Mouse (Mus musculus): Measurements from ENCODE around the gene Tspan5. TPM values are rescaled to one million over a fixed set of nuclear protein-coding genes. Genes with fewer than 3 reads are reported as not detected.

The Tspan5 gene
- total and polyA plus RNA-seq, 3 experiments, result 28.1 to 35.1 TPM; not detected in 1

DNA sequence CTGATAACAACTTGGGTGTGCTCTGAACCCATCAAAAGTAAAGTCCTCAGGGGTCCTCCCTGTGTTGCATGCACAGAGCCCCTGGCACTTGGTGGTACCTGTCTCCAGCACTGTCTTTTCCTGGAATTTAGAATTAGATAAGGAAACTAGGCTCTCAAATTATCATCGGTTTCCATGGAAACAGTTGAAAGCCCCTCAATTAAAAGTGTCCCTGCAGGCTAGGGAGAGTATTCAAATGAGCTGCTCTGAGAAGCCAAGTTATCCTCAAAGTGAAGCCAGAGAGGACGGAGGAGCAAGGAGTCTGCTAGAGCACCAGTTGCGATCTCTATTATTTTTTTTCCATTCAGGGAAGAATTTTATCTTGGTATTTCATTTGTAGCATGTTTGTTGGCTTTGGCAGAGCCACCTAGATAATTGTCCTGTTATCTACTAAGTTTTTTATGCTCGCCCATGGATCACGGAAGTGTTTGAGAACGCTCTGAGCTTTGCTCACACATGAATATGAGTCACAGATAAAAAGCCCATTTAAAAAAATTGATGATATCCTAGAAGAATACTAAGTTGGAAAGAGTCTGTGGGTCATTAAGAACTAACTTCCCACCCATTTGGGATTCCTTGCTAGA lies 139.8 kb downstream of the Tspan5 start:
- Histone ChIP-seq H3K9me3 (replicated peaks; ENCODE audit: insufficient read depth, low read length) (no peaks in the 10 kb centered on the region), H3K27me3 (ENCODE audit: control insufficient read depth in 1 of 2, insufficient read depth in 2 of 2, low read length in 2 of 2) (no peaks in the 10 kb centered on the region), H3K9ac (ENCODE audit: control insufficient read depth, low read depth, low read length, poor library complexity, severe bottlenecking) (no peak overlapping the region), H3K79me2 (ENCODE audit: control insufficient read depth, insufficient read depth, low read length, poor library complexity) (no peaks in the 10 kb centered on the region), H3K4me3 (ENCODE audit: control insufficient read depth in 1 of 2, insufficient read depth in 1 of 2, low read depth in 2 of 2, low read length in 2 of 2) (peak overlapping the region; percentile 2 to 11; a peak in 2 of 4 replicates), H3K27ac (ENCODE audit: control insufficient read depth, low read depth, low read length) (peak overlapping the region; percentile 76), H3K36me3 (ENCODE audit: control insufficient read depth in 1 of 2, insufficient read depth in 2 of 2, low read length in 2 of 2) (peaks cover 0 to 19% of the 10 kb centered on the region in 2 experiments; a peak in 2 of 4 replicates), H3K4me1 (ENCODE audit: control insufficient read depth in 1 of 2, insufficient read depth in 2 of 2, low read length in 2 of 2) (peaks cover 3 to 15% of the 10 kb centered on the region in 2 experiments)
- peak; percentile 78 for DNase-seq (ENCODE audit: low read depth, low spot score)
- TF ChIP-seq ZC3H11A (IDR thresholded peaks at IDR 0.05; ENCODE audit: low read depth, low read length) (no peak), ETS1 (IDR thresholded peaks at IDR 0.05; ENCODE audit: low read depth, low read length) (peak; percentile 92), USF1 (IDR thresholded peaks at IDR 0.05; ENCODE audit: low read depth, low read length) (no peak), MAFK (IDR thresholded peaks at IDR 0.05; ENCODE audit: borderline replicate concordance, low read depth, low read length) (no peak; the same call in 1 of the 2 replicates), SMC3 (IDR thresholded peaks at IDR 0.05; ENCODE audit: low read depth, low read length) (no peak), UBTF (IDR thresholded peaks at IDR 0.05; ENCODE audit: borderline replicate concordance, insufficient read depth, low read depth, low read length) (no peak), HCFC1 (IDR thresholded peaks at IDR 0.05; ENCODE audit: low read depth, low read length) (0 out of 2 replicates have a peak, but pooled peaks have one; percentile 48), POLR2AphosphoS5 (IDR thresholded peaks at IDR 0.05; ENCODE audit: borderline replicate concordance, low read depth, low read length) (no peak), ZMIZ1 (IDR thresholded peaks at IDR 0.05; ENCODE audit: low read depth, low read length) (no peak), JUND (IDR thresholded peaks at IDR 0.05; ENCODE audit: low read depth, low read length) (peak; percentile 72; the same call in 1 of the 2 replicates), RAD21 (IDR thresholded peaks at IDR 0.05; ENCODE audit: low read depth, low read length) (no peak), MEF2A (IDR thresholded peaks at IDR 0.05; ENCODE audit: extremely low read depth, insufficient replicate concordance, low read depth, low read length, poor library complexity, severe bottlenecking) (no peak), TCF12 (IDR thresholded peaks at IDR 0.05; ENCODE audit: low read depth, low read length) (peak; percentile 90), CTCF (IDR thresholded peaks at IDR 0.05 in 2 of 3, conservative IDR thresholded peaks at IDR 0.05 in 1 of 3; ENCODE audit: control insufficient read depth in 1 of 3, insufficient read depth in 1 of 3, low read depth in 2 of 3, low read length in 3 of 3, poor library complexity in 1 of 3, severe bottlenecking in 1 of 3) (no peak), NRF1 (IDR thresholded peaks at IDR 0.05; ENCODE audit: insufficient read depth, low read depth, low read length, poor library complexity, severe bottlenecking) (no peak), TBP (IDR thresholded peaks at IDR 0.05; ENCODE audit: low read depth, low read length) (0 out of 2 replicates have a peak, but pooled peaks have one; percentile 21), MAZ (IDR thresholded peaks at IDR 0.05; ENCODE audit: low read depth, low read length) (0 out of 2 replicates have a peak, but pooled peaks have one; percentile 9), ELF1 (IDR thresholded peaks at IDR 0.05; ENCODE audit: low read depth, low read length) (peak; percentile 87), BHLHE40 (IDR thresholded peaks at IDR 0.05; ENCODE audit: borderline replicate concordance, low read depth, low read length) (peak; percentile 64; the same call in 1 of the 2 replicates), POLR2A (IDR thresholded peaks at IDR 0.05; ENCODE audit: control insufficient read depth in 1 of 2, insufficient read depth in 1 of 2, low read depth in 1 of 2, low read length in 2 of 2, poor library complexity in 1 of 2) (no peak), MAX (IDR thresholded peaks at IDR 0.05; ENCODE audit: low read length) (no peak), MXI1 (IDR thresholded peaks at IDR 0.05; ENCODE audit: low read depth, low read length) (peak; percentile 53; the same call in 1 of the 2 replicates), MYC (IDR thresholded peaks at IDR 0.05; ENCODE audit: low read depth, low read length) (peak; percentile 64; the same call in 1 of the 2 replicates), RCOR1 (IDR thresholded peaks at IDR 0.05; ENCODE audit: low read depth, low read length) (peak; percentile 87), GABPA (IDR thresholded peaks at IDR 0.05; ENCODE audit: low read depth, low read length) (no peak), CHD1 (IDR thresholded peaks at IDR 0.05; ENCODE audit: low read depth, low read length) (no peak), POLR2AphosphoS2 (IDR thresholded peaks at IDR 0.05; ENCODE audit: low read length) (no peak), TAL1 (IDR thresholded peaks at IDR 0.05; ENCODE audit: low read length) (0 out of 2 replicates have a peak, but pooled peaks have one; percentile 29), EP300 (IDR thresholded peaks at IDR 0.05; ENCODE audit: low read depth in 1 of 2, low read length in 2 of 2) (peak; percentile 91 to 96), GATA1 (IDR thresholded peaks at IDR 0.05; ENCODE audit: low read depth, low read length) (peak; percentile 97), SIN3A (IDR thresholded peaks at IDR 0.05; ENCODE audit: low read length) (peak; percentile 83), KAT2A (conservative IDR thresholded peaks at IDR 0.05; ENCODE audit: low read depth, low read length) (no peak), USF2 (IDR thresholded peaks at IDR 0.05; ENCODE audit: borderline replicate concordance in 1 of 2, insufficient read depth in 1 of 2, low read depth in 1 of 2, low read length in 2 of 2) (no peak), ZNF384 (IDR thresholded peaks at IDR 0.05; ENCODE audit: low read depth, low read length) (peak; percentile 96), NELFE (IDR thresholded peaks at IDR 0.05; ENCODE audit: low read depth, low read length) (no peak), CHD2 (IDR thresholded peaks at IDR 0.05; ENCODE audit: low read length) (no peak)

Data from MEL (cell line).